In the genomic region with DNA sequence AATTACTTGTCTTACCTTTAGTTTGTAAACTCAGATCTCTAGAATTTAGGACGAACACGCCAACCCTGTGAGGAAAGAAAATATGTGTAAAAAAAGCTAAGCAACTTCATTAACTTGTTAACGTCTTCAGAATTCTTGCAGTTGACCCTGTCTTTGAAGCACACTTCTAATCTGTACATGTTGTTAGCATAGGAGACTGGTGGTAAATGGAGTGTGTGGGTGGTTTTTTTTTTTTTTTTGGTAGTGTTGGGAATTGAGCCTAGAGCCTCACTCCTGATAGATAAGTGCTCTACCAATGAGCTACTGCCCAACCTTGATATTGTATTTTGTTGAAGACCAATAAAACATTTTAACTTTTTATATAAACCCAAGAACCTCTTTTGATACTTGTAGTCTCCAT, we compare ENCODE assay signal across 8 mouse cellular contexts. TPM values are rescaled to one million over a fixed set of nuclear protein-coding genes. Genes with fewer than 3 reads are reported as not detected.
DNase-seq lines count a peak whose midpoint lies in the region; ATAC-seq and TF ChIP-seq lines count a peak whose summit lies in the region.

No protein-coding gene starts in this region.

- no peak overlapping the region for H3K9ac ChIP-seq in embryonic facial prominence, embryonic 12.5 days
- H3K9ac ChIP-seq in intestine, embryonic 16.5 days (ENCODE audit: low read depth, low read length) = peak overlapping the region; percentile 98; the same call in 1 of the 2 replicates
- no peak overlapping the region for H3K9ac ChIP-seq in neural tube, embryonic 12.5 days

- H3K4me1 ChIP-seq in embryonic facial prominence, embryonic 12.5 days = peaks cover 16% of the 10 kb centered on the region
- peaks cover 19% of the 10 kb centered on the region for H3K4me1 ChIP-seq in intestine, embryonic 16.5 days (ENCODE audit: control insufficient read depth, insufficient read depth, low read length)
- peaks cover 21% of the 10 kb centered on the region for H3K4me1 ChIP-seq in neural tube, embryonic 12.5 days

- H3K4me3 ChIP-seq in left cerebral cortex, adult 2 months = peak overlapping the region; percentile 94
- peak overlapping the region; percentile 93 for H3K4me3 ChIP-seq in embryonic facial prominence, embryonic 12.5 days
- H3K4me3 ChIP-seq in intestine, embryonic 16.5 days (ENCODE audit: low read length) = peak overlapping the region; percentile 92
- peak overlapping the region; percentile 98 for H3K4me3 ChIP-seq in neural tube, embryonic 12.5 days

- no peaks in the 10 kb centered on the region for H3K9me3 ChIP-seq in embryonic facial prominence, embryonic 12.5 days
- no peaks in the 10 kb centered on the region for H3K9me3 ChIP-seq in intestine, embryonic 16.5 days (ENCODE audit: control insufficient read depth, low read length)
- H3K9me3 ChIP-seq in neural tube, embryonic 12.5 days = no peaks in the 10 kb centered on the region

- intact Hi-C loops in left cerebral cortex, adult 2 months (cut with DNase I) = loop anchor here (5.0 to 10.0 kb wide), 4 partner anchors 114 to 516 kb away; no protein-coding TSS in a partner anchor

- DNase-seq in left cerebral cortex, adult 2 months (ENCODE audit: extremely low spot score in 1 of 2, low spot score in 2 of 2) = no peak
- DNase-seq in left cerebral cortex, adult 18-20 months (ENCODE audit: low spot score in 2 of 2) = no peak
- no peak for DNase-seq in adrenal gland, adult 18-20 months (ENCODE audit: low spot score in 2 of 2)
- DNase-seq in layer of hippocampus, postnatal 36 days = no peak
- DNase-seq in kidney, adult 18-20 months = no peak

- TF ChIP-seq CTCF in left cerebral cortex, adult 2 months (IDR thresholded peaks at IDR 0.05) = no peak

- peak overlapping the region; percentile 59 for H3K4me2 ChIP-seq in embryonic facial prominence, embryonic 12.5 days (replicated peaks)
- peak overlapping the region; percentile 67 for H3K4me2 ChIP-seq in intestine, embryonic 16.5 days (ENCODE audit: low read depth, low read length)
- peak overlapping the region; percentile 75 for H3K4me2 ChIP-seq in neural tube, embryonic 12.5 days (replicated peaks)

- H3K27ac ChIP-seq in left cerebral cortex, adult 2 months = peak overlapping the region; percentile 96; the same call in 1 of the 2 replicates
- H3K27ac ChIP-seq in embryonic facial prominence, embryonic 12.5 days = no peak overlapping the region
- H3K27ac ChIP-seq in intestine, embryonic 16.5 days (ENCODE audit: low read length) = no peak overlapping the region
- no peak overlapping the region for H3K27ac ChIP-seq in neural tube, embryonic 12.5 days

- WGBS in embryonic facial prominence, embryonic 12.5 days = 48% methylated on average over 3 of the region's 3 CpGs
- WGBS in intestine, embryonic 16.5 days = 58% methylated on average over 3 of the region's 3 CpGs
- 57% methylated on average over 3 of the region's 3 CpGs for WGBS in neural tube, embryonic 12.5 days

- no peak for ATAC-seq in embryonic facial prominence, embryonic 12.5 days (ENCODE audit: insufficient number of reproducible peaks, insufficient read depth, low FRiP score, low TSS enrichment)
- ATAC-seq in intestine, embryonic 16.5 days = no peak
- ATAC-seq in neural tube, embryonic 12.5 days (ENCODE audit: low FRiP score, low read depth) = no peak

- no peaks in the 10 kb centered on the region for H3K36me3 ChIP-seq in embryonic facial prominence, embryonic 12.5 days
- H3K36me3 ChIP-seq in intestine, embryonic 16.5 days (ENCODE audit: control insufficient read depth, insufficient read depth, low read length) = no peaks in the 10 kb centered on the region
- H3K36me3 ChIP-seq in neural tube, embryonic 12.5 days = no peaks in the 10 kb centered on the region

- H3K27me3 ChIP-seq in embryonic facial prominence, embryonic 12.5 days = no peaks in the 10 kb centered on the region
- H3K27me3 ChIP-seq in intestine, embryonic 16.5 days (replicated peaks; ENCODE audit: control insufficient read depth, insufficient read depth, low read length) = no peaks in the 10 kb centered on the region
- no peaks in the 10 kb centered on the region for H3K27me3 ChIP-seq in neural tube, embryonic 12.5 days (replicated peaks)

RNA-seq across cellular contexts. Expression of gene Tbl1xr1, which starts 2.1 kb away (rescaled TPM):
- 100 to 1,000 TPM; 129 to 139 TPM for total RNA-seq in left cerebral cortex, adult 2 months (2021)
- total RNA-seq in left cerebral cortex, adult 18-20 months (2021) = 100 to 1,000 TPM; 132 to 133 TPM
- polyA plus RNA-seq in embryonic facial prominence, embryonic 12.5 days (2016; fragmentation: Nextera tagmentation; extraction: Ambion mirVana) = 37.5 and 39.8 TPM in 2 replicates
- 9.5 and 10.3 TPM in 2 replicates for polyA plus RNA-seq in intestine, embryonic 16.5 days (2015; fragmentation: Nextera tagmentation; extraction: Ambion mirVana)
- 24.9 and 26.9 TPM in 2 replicates for polyA plus RNA-seq in neural tube, embryonic 12.5 days (2016; fragmentation: Nextera tagmentation; extraction: Ambion mirVana)
- total RNA-seq in adrenal gland, adult 18-20 months (2021) = 10 to 100 TPM; 36.1 to 66.0 TPM
- 100 to 1,000 TPM; 142 to 156 TPM for total RNA-seq in layer of hippocampus, postnatal 36 days (2021)
